Mouse (Mus musculus) adrenal gland, adult 18-20 months (tissue): Measurements from ENCODE around the gene Ezr. TPM values are rescaled to one million over a fixed set of nuclear protein-coding genes. Genes with fewer than 3 reads are reported as not detected.

Experiments used
- DNase-seq, 2 experiments: peaks; one replicate each; pipeline ENCODE4 v3.0.0; 2021 to 2022; ENCODE audit warnings: low spot score in 2 of 2
- long read RNA-seq, 2 experiments: library from polyadenylated mRNA; stranded (forward); transcript quantifications; one replicate each; pipeline ENCODE4 v2.0.0; 2021
- total RNA-seq, 2 experiments: library from RNA; stranded (reverse); gene quantifications; 1 replicate in 1 of 2; 2 replicates in 1 of 2; pipeline ENCODE4 v1.2.3; 2021

Gene Ezr
- total RNA-seq = 10 to 100 TPM; 25.9 to 45.7 TPM
- long read RNA-seq, experiment 1, transcript Ezr-201 (13 exons, 3,164 nt) = major isoform, 50 of 57 reads
- long read RNA-seq, experiment 1, partial matches to known transcripts = 6 of 57 reads
- long read RNA-seq, experiment 1, other reads (novel, unspliced or antisense) = 1 of 57 reads
- long read RNA-seq, experiment 2, transcript Ezr-201 (13 exons, 3,164 nt) = major isoform, 38 of 60 reads
- long read RNA-seq, experiment 2, partial matches to known transcripts = 18 of 60 reads
- long read RNA-seq, experiment 2, other reads (novel, unspliced or antisense) = 4 of 60 reads

GRCm38 (mm10) chr17:6782611-6783005, at the start of gene Ezr:
TSS of gene Ezr (minus strand) at chr17:6782784.
- DNase-seq = peak; percentile 84 to 88

GRCm38 (mm10) chr17:6830004-6830592, 47.5 kb upstream of the Ezr start:
- no peak for DNase-seq

GRCm38 (mm10) chr17:6828531-6829150, 46.1 kb upstream of the Ezr start:
- DNase-seq = no peak

GRCm38 (mm10) chr17:6827740-6828461, 45.3 kb upstream of the Ezr start:
- DNase-seq = peak; percentile 85 to 88

- DNase-seq = no peak
These were observed 44.7 kb upstream of the Ezr start for GRCm38 (mm10) chr17:6827159-6827733.

- no peak for DNase-seq
These were observed 34.2 kb upstream of the Ezr start for GRCm38 (mm10) chr17:6816796-6817195.

GRCm38 (mm10) chr17:6816151-6816550, 33.6 kb upstream of the Ezr start:
- DNase-seq = no peak

GRCm38 (mm10) chr17:6814656-6815055, 32.1 kb upstream of the Ezr start:
- DNase-seq = no peak

- DNase-seq = no peak
These were observed 30.2 kb upstream of the Ezr start for GRCm38 (mm10) chr17:6812851-6813191.

GRCm38 (mm10) chr17:6811931-6812850, 29.6 kb upstream of the Ezr start:
- DNase-seq = no peak

GRCm38 (mm10) chr17:6809331-6809730, 26.7 kb upstream of the Ezr start:
- DNase-seq = no peak

GRCm38 (mm10) chr17:6808521-6809165, 26.1 kb upstream of the Ezr start:
- DNase-seq = no peak

GRCm38 (mm10) chr17:6807827-6808520, 25.4 kb upstream of the Ezr start:
- DNase-seq = no peak

- no peak for DNase-seq
These were observed 22.4 kb upstream of the Ezr start for GRCm38 (mm10) chr17:6804853-6805543.

GRCm38 (mm10) chr17:6804111-6804510, 21.5 kb upstream of the Ezr start:
- DNase-seq = no peak

- DNase-seq = no peak
These were observed 21.0 kb upstream of the Ezr start for GRCm38 (mm10) chr17:6803614-6804013.

GRCm38 (mm10) chr17:6798392-6799061, 15.9 kb upstream of the Ezr start:
- no peak for DNase-seq

GRCm38 (mm10) chr17:6797471-6797870, 14.9 kb upstream of the Ezr start:
- DNase-seq = no peak
